Mouse (Mus musculus) kidney, adult 2 months (tissue): ENCODE data around the gene Plekha6.

ENCODE experiments used
- CTCF ChIP-seq: fragments of 200-500 bp; conservative IDR thresholded peaks from 2 replicates; pipeline ENCODE4 v1.5.1; 2011; ENCODE audit warnings: low read depth, mild to moderate bottlenecking, control low read depth, low read length, moderate library complexity, mixed read lengths; ENCODE audit not compliant: insufficient read depth, insufficient read length
- POLR2A ChIP-seq: fragments of 200-500 bp; IDR thresholded peaks from one replicate; pipeline ENCODE4 v1.6.1; 2011; ENCODE audit warnings: low read depth, low read length, control low read depth

- no peak for TF ChIP-seq CTCF
- no peak for TF ChIP-seq POLR2A
Measured at GRCm38 (mm10) chr1:133209482-133209881, 45.5 kb downstream of the Plekha6 start.
